ENCODE assay signal across 26 mouse cellular contexts in genomic region chr13:57070479-57070878, GRCm38 (mm10).
"Had no signal": no experiment of that assay in that cellular context is flagged by ENCODE, and none has a peak within 500 bp of the region (broad histone marks: within the 10 kb centered on the region; RNA-seq: fewer than 3 reads in every experiment).

No protein-coding gene starts in this region.

- H3K4me1 ChIP-seq: heart, embryonic 13.5 days; heart, embryonic 15.5 days; intestine, embryonic 15.5 days; limb, embryonic 13.5 days; limb, embryonic 15.5 days; liver, embryonic 12.5 days had no signal

- H3K27me3 ChIP-seq: heart, embryonic 13.5 days; heart, embryonic 15.5 days; intestine, embryonic 15.5 days; limb, embryonic 13.5 days; limb, embryonic 15.5 days; liver, embryonic 12.5 days had no signal

- H3K4me2 ChIP-seq: heart, embryonic 11.5 days; heart, embryonic 13.5 days; heart, embryonic 15.5 days; hindbrain, embryonic 14.5 days; intestine, embryonic 15.5 days; limb, embryonic 13.5 days; limb, embryonic 15.5 days; liver, embryonic 12.5 days had no signal

- ATAC-seq: hindbrain, embryonic 16.5 days; inflammation-experienced regulatory T-cells, adult 6 months; intestine, embryonic 15.5 days; intestine, postnatal 0 days; liver, embryonic 12.5 days had no signal

- H3K36me3 ChIP-seq: heart, embryonic 13.5 days; heart, embryonic 15.5 days; intestine, embryonic 15.5 days; limb, embryonic 13.5 days; limb, embryonic 15.5 days; liver, embryonic 12.5 days had no signal

- H3K9me3 ChIP-seq: heart, embryonic 15.5 days; intestine, embryonic 15.5 days; limb, embryonic 13.5 days; limb, embryonic 15.5 days; liver, embryonic 12.5 days had no signal

- H3K27ac ChIP-seq: heart, adult 2 months; heart, embryonic 13.5 days; heart, embryonic 15.5 days; hindbrain, embryonic 14.5 days; intestine, embryonic 15.5 days; left cerebral cortex, adult 2 months; limb, embryonic 13.5 days; limb, embryonic 15.5 days; liver, embryonic 12.5 days; liver, embryonic 14.5 days had no signal

- H3K4me3 ChIP-seq: heart, adult 2 months; heart, embryonic 13.5 days; heart, embryonic 15.5 days; intestine, embryonic 15.5 days; left cerebral cortex, adult 2 months; limb, embryonic 13.5 days; limb, embryonic 15.5 days; liver, embryonic 12.5 days had no signal

- DNase-seq: gastrocnemius, postnatal 14 days; gastrocnemius, postnatal 36 days; heart, adult 11 months; heart, adult 2 months; heart, postnatal 14 days; heart, postnatal 36 days; kidney, adult 18-20 months; kidney, adult 8-10 months; kidney, postnatal 10 days; kidney, postnatal 25 days; layer of hippocampus, adult 9-11 months; layer of hippocampus, postnatal 36 days; left cerebral cortex, postnatal 4 days had no signal

- H3K9ac ChIP-seq: heart, embryonic 13.5 days; heart, embryonic 15.5 days; hindbrain, embryonic 14.5 days; intestine, embryonic 15.5 days; limb, embryonic 13.5 days; limb, embryonic 15.5 days; liver, embryonic 12.5 days; liver, embryonic 14.5 days had no signal
